Mouse (Mus musculus) gastrocnemius, adult 2 months (tissue): ENCODE data around the gene Rbx1. TPM values are rescaled to one million over a fixed set of nuclear protein-coding genes. Genes with fewer than 3 reads are reported as not detected.
"Not testable (repeated sequence)": the region's sequence is repeated elsewhere in the genome, so short reads cannot be mapped to it uniquely, and the experiment has no call there.

Experiments used
- DNase-seq: peaks from one replicate; pipeline ENCODE4 v3.0.0; 2022
- H3K27ac ChIP-seq: fragments of 200-600 bp; 2 replicates; pipeline ENCODE4 v1.8.1; 2022; ENCODE audit warnings: mild to moderate bottlenecking
- H3K4me3 ChIP-seq: fragments of 200-600 bp; 2 replicates; pipeline ENCODE4 v1.8.1; 2022; ENCODE audit warnings: mild to moderate bottlenecking, moderate library complexity
- CTCF ChIP-seq: fragments of 200-600 bp; IDR thresholded peaks from 2 replicates; pipeline ENCODE4 v1.8.1; 2022; ENCODE audit warnings: antibody characterized with exemption, mild to moderate bottlenecking, moderate library complexity
- intact Hi-C: fragments of 180-260 bp; cut with DNase I; formaldehyde crosslinking; loops from one replicate; pipeline ENCODE4 v1.15.1; 2025
- total RNA-seq, 2 experiments: library from RNA; stranded (reverse); gene quantifications; 2 replicates each; pipeline ENCODE4 v1.2.3; 2021

The Rbx1 gene
- total RNA-seq, 2 experiments from 2014 or later = 89.4 to 110 TPM

DNA sequence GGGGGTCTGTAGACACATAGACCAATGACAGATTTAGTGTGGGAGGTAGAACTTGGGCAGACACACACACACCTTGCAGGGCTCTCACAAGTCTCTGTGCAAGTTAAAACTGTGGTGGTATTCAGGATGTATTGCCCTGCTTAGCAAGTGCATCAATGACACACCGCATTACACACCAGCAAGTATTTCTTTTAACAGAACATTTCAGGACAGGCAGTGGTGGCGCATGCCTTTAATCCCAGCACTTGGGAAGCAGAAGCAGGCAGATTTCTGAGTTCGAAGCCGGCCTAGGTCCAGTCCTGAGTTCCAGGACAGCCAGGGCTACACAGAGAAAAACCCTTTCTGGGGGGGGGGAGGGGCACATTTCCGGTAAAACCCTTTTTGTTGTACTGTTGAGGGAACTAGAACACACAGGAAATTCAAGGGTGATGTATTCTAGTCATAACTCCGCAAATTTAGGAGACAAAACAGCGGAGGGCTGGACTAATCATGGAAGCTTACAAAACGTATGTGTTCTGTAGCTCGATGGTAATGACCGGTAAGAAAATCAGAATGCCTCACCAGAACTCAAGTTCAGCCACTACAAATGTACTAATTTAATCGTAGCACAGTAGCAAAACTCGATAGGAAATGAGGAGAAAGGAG, 958 bp upstream of the Rbx1 start:
- TF ChIP-seq CTCF = no peak
- intact Hi-C loops = no loop called here
- peak overlapping the region; percentile 76 for H3K4me3 ChIP-seq

DNA sequence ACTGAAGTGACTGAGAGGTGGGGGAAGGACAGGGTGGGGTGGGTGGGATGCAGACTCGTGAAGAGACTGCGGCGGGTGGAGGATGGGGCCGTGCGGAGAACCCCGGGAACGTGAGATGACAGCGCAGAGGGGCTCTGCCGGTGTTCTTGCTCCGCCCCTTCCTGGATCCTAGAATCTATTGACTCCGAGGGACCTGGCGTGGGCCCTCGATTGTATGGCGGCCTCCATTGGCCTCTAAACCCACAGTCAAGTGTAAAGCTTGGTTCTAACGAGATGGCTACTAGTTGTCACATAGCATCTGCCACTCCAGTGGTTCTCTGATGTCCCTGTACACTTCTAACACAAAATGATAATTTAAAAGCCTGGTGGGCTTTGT, 630 bp downstream of the Rbx1 start:
- TF ChIP-seq CTCF = no peak
- peak overlapping the region; percentile 76 for H3K4me3 ChIP-seq
- peak overlapping the region; percentile 97 for H3K27ac ChIP-seq
- intact Hi-C loops = loop anchor here (1.0 kb wide), 2 partner anchors 48 to 119 kb away; partner anchors contain the start of gene Ep300
- DNase-seq = no peak

More for the DNA sequence above, 958 bp upstream of the Rbx1 start:
- H3K27ac ChIP-seq = peak overlapping the region; percentile 97
- DNase-seq = no peak

DNA sequence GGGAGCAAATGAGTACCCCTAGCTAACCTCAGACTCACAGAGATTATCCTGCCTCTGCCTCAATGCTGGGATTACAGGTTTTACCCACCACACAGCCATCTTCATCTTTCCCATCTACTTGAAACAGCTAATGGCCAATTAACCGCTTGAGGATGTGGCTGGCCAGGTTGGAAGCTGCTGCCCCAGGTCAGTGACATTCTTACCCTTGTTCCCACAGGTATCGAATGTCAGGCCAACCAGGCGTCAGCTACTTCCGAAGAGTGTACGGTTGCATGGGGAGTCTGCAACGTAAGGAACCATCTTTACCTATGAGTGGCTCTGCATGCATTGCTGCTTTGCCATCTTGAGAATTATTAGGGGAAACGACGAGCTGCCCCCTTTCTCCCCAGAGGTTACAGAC, 4.6 kb downstream of the Rbx1 start:
- Histone ChIP-seq H3K4me3 (no peak overlapping the region), H3K27ac (no peak overlapping the region)
- no peak for DNase-seq
- TF ChIP-seq CTCF = no peak
- intact Hi-C loops = no loop called here

DNA sequence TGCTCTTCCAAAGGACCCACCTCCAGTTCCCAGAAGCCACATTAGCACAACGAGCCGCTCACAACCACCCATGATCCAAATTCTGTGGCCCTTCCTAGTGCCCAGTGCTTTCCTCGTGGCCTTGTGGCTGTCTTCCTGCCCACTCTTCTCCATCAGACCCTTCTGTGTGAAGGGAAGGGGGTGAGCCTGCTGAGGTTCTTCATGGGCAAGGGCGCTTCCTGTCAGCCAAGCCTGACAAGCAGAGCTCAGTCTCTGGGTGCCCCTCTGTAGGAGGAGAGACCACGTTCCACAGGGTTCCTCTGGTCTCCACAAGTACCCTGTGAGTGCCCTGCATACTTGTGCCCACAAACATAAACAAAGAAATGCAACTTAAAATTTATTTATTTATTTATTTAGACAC, 6.2 kb downstream of the Rbx1 start:
- H3K27ac ChIP-seq = no peak overlapping the region
- intact Hi-C loops = no loop called here
- no peak for DNase-seq
- no peak overlapping the region for H3K4me3 ChIP-seq
- TF ChIP-seq CTCF = no peak

DNA sequence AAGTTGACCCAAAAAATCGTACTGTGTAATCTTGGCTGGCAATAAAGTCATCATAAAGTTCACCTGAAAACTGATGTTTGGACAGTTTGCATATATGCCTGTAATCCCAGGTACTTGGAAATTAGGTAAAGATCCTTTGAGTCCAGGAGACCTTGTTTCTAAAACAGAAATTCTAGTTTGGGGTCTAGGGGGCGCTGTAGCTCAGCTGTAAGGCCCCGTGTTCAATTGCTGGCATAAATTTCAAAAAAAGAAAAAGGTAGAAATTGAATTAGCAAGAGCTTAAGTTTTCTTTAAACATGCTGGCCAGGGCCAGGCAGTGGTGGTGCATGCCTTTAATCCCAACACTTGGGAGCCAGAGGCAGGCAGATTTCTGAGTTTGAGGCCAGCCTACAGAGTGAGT, 9.6 kb downstream of the Rbx1 start:
- TF ChIP-seq CTCF = peak; percentile 65
- no peak for DNase-seq
- intact Hi-C loops = no loop called here
- Histone ChIP-seq H3K27ac (no peak overlapping the region), H3K4me3 (no peak overlapping the region)

DNA sequence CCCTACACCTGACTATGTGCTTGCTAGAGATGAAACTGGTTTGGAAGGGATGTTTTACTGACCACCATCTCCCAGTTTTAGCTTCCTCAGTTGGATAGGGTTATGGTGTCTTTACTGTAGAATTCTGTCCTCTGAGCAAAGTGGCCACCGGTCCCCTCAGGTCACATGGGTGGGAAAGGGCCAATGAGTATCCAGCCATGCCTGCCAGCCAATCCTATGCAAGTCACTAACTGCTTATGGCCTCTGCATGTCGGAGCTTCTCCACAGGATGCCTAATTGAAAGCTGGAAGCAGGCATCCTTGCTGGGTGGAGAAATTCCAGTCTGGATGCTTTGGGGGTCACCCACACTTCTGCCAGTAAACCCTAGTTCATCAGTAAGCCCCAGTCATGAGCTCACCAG, 10.5 kb downstream of the Rbx1 start:
- intact Hi-C loops = no loop called here
- H3K4me3 ChIP-seq = no peak overlapping the region
- TF ChIP-seq CTCF = no peak
- no peak for DNase-seq
- no peak overlapping the region for H3K27ac ChIP-seq

DNA sequence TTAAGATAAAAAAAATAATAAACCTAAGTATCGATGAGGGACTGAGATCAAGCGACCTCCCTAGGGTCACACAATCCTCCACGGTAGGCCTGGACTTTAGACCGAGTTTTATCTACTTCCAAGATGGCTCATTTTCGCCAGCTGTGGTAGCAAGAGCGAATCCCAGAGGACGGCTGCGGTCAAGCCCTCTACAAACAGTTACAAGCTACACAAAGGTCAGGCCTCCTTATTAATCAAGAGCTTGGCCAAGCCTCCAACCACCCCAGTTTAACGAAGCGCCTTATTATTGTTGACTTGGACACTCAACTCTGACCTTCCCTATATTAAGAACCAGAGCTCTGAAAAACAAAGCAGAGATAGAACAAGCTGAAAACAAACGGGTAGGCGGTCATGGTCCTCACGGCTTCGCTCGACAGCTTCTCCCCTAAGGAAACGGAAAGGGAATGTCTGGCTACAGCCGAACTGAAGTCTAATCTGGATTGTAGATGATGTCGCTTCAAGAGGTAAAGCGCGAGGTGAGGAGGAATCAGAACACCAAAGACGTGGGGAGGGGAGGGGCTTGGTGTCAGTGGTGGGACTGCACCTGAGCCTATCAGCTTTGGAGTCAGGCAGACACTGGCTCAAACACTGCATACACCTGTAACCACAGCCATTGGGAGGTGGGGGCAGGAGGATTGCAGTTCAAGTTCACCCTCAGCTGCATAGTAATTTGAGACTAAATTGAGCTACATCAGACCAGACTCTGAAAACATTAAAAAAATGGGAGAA, 13.5 kb downstream of the Rbx1 start:
- TF ChIP-seq CTCF = no peak
- Histone ChIP-seq H3K4me3 (no peak overlapping the region), H3K27ac (no peak overlapping the region)
- intact Hi-C loops = no loop called here
- DNase-seq = no peak

DNA sequence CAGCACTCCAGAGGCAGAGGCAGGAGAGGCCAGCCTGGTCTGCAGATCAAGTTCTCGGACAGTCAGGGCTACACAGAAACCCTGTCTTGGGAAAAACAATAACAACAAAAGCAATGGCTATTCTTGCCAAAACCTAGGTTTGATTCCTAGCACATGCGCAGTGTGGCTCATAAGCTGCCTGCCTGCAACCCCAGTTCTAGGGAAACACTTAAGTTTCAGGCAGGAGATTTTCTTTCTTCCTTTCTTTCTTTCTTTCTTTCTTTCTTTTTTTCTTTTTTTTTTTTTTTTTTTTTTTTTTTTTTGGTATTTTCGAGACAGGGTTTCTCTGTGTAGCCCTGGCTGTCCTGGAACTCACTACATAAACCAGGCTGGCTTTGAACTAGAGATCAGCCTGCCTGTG, 14.2 kb downstream of the Rbx1 start:
- intact Hi-C loops, DNase-seq, H3K27ac ChIP-seq, H3K4me3 ChIP-seq: not testable (repeated sequence)

DNA sequence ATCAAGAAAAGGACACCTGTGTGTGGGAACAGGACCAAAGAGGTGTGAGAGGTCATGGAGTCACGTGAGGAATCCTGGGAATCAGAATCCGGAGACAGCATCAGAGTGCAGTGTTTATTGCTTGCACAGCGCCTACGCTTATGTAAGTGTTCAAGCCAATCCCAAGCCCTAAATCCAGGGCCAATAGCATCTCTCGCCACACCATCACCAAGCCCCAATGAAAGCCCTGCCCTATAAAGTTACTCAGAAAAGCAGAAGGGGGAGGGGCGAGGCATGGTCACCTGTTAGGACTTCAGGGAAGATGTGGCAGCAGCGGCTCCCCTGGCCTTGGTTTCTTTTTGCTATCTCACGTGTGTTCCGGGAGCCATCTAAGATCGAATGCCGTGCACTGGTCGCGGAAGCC, 14.9 kb downstream of the Rbx1 start:
- intact Hi-C loops = no loop called here

DNA sequence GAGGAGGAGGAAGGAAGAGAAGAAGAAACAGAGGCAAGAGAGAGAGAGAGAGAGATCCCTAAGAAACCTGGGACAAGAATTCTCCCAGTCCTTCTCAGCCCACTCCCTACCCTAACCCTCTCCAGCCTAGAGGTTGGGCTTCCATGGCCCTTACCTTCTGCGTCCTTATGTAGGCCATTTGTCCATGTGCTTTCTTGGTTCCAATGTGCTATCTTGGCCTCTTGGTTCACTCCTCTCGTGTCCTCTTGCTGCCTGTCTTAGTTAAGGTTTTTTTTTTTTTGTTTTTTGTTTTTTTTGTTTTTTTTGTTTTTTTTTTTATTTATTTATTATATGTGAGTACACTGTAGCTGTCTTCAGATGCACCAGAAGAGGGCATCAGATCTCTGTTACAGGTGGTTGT, 16.9 kb downstream of the Rbx1 start:
- H3K4me3 ChIP-seq = no peak overlapping the region
- H3K27ac ChIP-seq = no peak overlapping the region
- no peak for DNase-seq
- intact Hi-C loops = no loop called here
- TF ChIP-seq CTCF = no peak

More for the DNA sequence above, 14.9 kb downstream of the Rbx1 start:
- TF ChIP-seq CTCF = no peak
- peak overlapping the region; percentile 70 for H3K4me3 ChIP-seq
- DNase-seq = peak; percentile 51
- no peak overlapping the region for H3K27ac ChIP-seq

DNA sequence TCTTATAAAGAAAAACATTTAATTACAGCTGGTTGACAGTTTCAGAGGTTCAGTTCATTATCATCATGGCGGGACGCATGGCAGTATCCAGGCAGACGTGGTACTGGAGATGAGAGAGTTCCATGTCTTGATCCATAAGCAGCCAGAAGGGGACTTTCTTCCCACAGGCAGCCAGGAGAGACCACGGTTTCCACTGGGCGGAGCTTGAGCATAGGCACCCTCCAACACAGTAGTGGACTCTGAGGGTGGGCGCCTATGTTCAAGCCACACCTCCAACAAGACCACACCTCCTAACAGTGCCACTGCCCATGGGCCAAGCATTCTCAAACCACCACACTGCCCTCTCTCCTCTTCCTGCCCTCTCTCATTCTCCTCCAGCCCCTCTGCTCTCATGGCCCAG, 17.6 kb downstream of the Rbx1 start:
- no peak overlapping the region for H3K4me3 ChIP-seq
- DNase-seq = no peak
- intact Hi-C loops = no loop called here
- H3K27ac ChIP-seq = no peak overlapping the region
- TF ChIP-seq CTCF = no peak

DNA sequence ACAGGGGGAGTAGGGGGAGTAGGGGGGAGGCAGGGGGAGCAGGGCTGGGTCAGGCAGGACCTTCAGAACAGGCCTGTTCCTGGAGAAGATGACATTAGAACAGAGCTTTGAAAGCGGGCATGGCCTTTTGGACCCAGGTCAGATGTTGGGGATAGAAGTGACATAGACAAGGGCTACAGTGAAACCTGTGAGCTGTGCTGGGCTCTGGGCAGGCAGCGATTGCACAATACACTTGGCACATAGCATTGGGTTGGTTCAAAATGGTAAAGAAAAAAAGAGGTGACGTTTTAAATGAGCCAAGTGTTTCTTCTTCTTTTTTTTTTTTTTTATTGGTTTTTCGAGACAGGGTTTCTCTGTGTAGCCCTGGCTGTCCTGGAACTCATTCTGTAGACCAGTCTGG, 19.4 kb downstream of the Rbx1 start:
- H3K27ac ChIP-seq = no peak overlapping the region
- intact Hi-C loops = no loop called here
- H3K4me3 ChIP-seq = no peak overlapping the region
- DNase-seq = no peak
- no peak for TF ChIP-seq CTCF

DNA sequence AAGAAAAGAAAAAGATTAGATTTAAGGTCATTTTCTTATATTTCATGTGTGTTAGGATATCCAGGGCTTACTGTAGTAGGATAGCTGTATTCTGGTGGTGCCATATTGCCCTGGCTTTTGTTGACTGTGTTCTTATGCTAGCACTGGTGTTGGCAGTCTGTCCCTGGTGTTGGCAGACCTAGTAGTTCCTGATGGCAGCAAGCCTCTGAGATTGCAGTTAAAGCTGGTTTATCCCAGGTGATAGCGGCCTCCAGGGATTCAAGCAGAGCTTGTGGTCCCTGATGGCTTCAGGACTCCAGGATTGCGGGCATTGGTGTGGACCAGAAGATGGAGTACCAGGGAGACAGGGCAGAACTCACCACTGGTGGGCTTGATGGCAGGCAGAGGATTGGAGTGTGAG, 37.4 kb downstream of the Rbx1 start:
- intact Hi-C loops = no loop called here
- DNase-seq = no peak
- Histone ChIP-seq H3K27ac (no peak overlapping the region), H3K4me3 (no peak overlapping the region)
- TF ChIP-seq CTCF = no peak

DNA sequence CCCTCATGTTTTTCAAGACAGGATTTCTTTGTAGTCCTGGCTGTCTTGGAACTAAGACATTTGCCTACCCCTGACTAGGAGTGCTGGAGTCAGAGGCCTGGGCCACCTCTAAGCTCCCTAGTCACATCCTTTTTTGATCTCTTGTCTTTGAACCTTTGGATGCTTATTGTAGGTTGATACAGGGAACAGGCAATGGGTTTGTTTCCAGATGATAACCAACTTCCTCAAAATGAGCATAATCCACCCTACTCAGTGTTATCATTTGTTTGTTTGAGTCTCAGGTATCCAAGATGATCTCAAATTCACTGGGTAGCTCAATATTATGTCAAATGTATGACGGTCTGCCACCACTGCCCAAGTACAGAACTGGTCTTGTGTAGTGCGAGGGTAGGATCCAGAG, 37.9 kb downstream of the Rbx1 start:
- intact Hi-C loops = no loop called here
- H3K4me3 ChIP-seq = no peak overlapping the region
- no peak for TF ChIP-seq CTCF
- no peak for DNase-seq
- no peak overlapping the region for H3K27ac ChIP-seq
